Mouse (Mus musculus) cerebellum, adult 8-10 months (tissue): ENCODE results near the gene Atxn7.
"Not testable (repeated sequence)": the region's sequence is repeated elsewhere in the genome, so short reads cannot be mapped to it uniquely, and the experiment has no call there.

Experiments
- DNase-seq: peaks from one replicate; pipeline ENCODE4 v3.0.0; 2022

Atxn7 gene

DNA sequence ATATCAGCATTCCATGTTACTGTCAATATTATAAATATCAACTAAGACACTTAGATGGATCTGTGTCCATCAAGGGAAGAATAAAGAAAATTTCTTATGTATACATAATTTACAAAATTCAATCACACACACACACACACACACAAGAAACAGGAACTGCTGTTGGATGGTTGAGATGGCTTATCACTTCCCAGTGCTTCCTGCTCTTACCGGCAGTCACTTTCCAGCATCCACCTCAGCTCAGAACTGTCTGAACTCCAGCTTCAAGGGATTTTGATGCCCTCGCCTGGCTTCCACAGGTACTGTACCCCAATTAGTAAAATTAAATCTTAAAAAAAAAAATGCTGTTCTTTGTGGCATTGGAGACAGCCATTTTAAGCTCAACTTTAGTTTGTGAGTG lies 27.2 kb downstream of the Atxn7 start:
- no peak for DNase-seq

DNA sequence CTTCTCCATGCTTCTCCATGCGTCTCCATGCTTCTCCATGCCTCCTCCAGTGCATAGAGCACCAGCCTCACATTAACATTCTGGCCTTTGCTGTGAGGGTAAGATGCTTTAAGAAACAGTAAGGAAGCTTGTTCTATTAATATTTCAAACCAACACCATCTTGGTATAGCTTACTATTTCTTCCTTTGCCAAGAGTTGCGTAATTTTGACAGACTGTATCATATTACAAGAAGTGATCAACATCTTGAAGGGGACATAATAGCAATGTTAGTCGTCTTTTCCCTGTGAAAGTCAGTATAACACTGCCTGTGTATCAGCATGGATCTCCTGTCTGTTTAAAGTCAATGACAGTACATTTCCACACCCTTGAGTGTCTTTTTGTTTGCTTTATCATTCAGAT lies 29.5 kb downstream of the Atxn7 start:
- DNase-seq = no peak

DNA sequence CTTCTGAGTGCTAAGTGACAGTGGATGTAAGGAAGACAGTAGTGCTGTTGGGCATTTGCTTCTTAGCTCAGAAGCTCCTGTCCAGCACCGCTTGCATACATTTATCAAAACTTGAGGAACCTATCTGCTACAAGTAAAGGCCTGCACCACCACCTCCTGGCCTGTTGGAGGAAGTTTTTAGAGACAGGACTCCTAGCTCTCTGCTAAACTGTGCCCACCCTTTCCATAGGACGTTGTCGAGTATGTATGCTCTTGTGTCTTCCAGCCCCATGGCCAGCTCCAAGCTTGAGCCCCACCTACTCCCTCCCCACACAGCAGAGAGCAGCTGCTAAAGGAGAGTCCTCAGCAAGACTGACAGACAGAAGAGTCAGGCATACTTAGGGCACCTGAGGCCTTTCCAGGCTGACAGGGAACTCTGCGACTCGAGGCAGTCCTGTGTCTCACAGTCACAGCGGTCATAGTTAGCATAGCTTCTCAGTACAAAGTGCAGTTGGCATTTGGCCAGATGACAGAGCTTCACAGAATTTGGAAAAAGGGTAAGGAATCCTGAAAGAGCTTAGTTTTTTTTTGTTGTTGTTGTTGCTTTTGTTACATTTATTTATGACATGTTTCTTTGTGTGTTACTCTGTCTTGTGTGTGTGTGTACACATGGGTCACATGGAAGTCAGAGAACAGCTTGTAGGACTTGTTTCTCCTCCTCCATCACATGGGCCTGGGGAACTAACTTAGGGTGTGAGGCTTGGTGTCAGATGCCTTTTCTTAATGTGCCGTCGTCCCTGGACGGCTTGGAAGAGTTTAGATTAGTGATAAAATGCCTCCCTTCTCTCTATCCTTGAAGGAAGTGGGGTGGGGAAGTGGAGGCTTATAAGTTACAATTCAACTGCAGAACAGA lies 34.2 kb downstream of the Atxn7 start:
- DNase-seq = no peak

DNA sequence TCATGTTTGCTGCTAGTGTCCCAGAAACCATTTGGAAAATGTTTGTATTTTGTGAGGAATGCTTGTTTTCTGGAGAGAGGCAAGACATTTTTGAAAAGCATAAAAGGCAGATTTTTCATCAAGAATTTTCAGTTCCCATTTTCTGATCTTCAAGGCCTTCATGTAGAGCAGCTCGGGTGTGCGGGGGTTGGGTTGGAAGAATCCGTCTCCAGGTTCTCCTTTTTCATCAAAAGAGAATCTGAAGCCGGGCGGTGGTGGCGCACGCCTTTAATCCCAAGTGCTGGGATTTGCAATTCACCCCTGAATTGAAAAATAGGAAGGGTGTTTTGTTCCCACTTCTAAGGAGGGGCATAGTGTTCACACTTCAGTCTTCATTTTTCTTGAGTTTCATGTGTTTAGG lies 41.5 kb downstream of the Atxn7 start:
- DNase-seq = no peak

DNA sequence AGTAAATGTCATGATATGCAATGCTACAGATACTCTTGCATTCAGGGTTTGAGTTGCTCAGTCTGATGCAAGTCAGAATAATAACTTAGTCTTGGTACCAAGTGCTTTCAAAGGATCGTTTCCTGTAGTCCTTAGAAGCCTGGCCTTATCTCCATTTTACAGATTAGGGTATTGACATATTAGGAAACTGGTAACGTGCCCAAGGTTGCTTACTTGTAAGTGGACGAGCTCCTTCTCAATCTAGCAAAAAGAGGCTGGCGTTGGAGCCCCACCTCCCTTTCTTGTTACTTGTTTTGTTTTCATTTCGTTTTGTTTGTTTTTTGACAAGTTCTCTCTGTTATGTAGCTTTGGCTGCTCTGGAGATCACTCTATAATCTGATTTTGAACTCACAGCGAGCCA lies 48.5 kb downstream of the Atxn7 start:
- no peak for DNase-seq

DNA sequence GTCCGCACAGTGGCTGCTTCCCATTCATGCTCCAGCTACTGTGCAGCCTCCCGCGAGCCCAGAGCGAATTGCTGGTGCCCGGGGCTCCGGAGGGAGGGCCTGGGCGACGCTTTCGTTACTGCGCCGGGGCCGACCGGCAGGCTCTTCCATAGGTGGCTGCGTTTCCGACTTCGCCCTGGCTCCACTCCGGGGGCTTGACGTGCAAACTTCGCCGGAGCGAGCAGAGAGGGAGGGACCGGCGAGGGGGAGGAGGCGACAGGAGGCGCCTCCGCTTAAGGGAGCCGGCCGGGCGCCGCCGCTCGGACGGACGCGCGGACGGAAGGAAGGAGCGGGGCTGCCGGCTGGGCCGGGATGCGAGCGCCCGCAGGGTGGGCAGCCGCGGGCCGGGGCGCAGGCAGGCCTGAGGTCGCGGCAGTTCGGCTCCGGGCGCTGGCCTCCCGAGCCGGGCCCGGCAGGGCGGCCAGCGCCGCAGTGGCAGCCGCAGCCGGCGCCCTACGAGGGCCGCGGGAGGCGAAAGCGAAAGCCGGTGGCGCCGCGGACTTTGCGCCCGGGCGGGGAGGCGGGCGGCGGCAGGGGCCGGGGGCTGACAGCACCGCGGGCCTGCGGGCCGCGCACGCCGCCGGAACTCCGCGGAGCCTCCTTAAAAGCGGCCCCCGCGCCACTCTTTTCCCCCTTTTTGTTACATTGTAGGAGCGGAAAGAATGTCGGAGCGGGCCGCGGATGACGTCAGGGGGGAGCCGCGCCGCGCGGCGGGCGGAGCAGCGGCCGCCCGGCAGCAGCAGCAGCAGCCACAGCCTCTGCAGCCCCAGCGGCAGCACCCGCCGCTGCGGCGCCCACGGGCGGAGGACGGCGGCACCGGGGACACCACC lies 51.4 kb downstream of the Atxn7 start:
- DNase-seq = peak; percentile 81

DNA sequence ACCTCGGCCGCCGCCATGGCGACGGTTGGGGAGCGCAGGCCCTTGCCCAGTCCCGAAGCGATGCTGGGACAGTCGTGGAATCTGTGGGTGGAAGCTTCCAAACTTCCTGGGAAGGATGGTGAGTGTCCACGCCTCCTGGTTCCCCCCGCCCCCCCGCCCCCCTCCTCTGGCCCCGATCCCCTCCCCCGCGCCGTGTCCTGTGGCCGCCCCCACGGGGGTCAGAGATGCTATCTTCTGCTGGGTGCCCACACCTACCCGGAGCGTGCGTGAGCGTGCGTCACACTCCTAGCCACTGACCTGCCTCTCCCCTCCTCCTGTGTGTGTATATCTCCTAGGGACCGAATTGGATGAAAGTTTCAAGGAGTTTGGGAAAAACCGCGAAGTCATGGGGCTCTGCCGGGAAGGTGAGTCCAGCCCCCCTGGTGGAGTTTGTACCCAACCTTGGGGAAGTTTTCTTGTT lies 52.0 kb downstream of the Atxn7 start:
- peak; percentile 49 for DNase-seq

DNA sequence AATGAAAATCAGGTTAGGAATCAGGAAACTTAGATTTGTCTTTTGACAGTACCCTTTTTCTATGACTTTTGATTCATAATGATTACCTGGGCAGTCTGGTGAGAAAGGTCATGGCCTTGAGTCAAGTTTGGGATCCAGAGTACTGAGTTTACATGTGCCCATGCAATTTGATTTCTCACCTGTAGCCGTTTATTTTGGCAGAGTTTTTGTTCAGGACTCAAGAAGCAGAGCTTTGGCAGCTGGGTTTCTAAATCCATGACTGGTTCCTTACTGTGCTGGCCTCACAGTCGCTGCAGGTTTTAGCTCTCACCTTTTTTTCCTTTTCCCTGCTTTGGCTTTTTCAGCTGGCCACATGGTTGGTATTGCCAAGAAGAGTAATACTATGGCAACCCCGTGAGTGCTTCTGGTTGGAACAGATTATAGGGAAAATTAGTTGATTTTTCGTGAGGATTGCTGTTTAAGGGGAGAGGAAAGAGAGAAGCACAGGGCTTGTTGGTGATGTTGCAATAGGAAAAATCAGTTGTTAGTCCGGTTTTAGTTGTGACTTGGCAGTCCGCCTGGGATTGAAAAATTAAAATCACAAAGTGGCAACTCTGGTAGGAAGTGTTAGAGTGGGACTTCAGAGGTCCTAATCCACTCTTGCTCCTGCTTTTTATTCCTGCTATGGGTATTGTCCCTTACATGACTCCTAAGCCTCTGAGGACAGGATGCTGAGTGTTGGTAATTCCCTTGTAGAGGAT lies 53.6 kb downstream of the Atxn7 start:
- no peak for DNase-seq

DNA sequence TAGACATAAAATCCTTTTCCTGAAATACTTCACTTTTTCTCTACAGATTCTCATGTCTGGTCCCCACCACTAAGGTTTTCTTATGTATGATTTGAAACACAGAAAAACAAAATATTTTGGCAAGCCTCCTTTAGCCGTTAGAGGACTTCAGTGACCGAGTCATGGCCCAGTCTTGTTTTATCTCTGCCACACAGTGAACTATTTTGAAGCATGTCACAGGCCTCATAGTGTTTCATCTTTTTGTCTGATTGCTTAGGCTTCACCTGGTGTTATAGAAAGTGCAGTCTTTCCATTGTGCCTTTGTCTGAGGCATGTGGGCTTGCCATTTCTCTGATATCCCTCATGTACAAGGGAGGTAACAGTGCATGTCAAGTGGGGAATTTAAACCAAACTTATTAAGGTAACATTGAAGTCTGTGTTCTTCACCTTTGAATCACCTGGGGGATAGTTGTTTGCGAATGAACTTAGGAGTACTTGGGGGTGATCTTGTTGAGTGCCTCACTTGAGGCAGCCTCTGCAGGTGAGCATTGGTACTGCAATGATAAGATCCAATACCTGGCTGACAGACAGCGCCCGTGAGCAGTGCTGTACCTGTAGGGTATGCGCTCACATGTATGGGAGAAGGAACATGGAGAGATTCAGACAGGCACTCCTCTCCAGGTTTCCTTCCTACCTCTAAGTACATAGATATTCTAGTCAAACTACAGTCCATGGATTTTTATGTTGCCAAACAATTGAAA lies 58.1 kb downstream of the Atxn7 start:
- DNase-seq = no peak

DNA sequence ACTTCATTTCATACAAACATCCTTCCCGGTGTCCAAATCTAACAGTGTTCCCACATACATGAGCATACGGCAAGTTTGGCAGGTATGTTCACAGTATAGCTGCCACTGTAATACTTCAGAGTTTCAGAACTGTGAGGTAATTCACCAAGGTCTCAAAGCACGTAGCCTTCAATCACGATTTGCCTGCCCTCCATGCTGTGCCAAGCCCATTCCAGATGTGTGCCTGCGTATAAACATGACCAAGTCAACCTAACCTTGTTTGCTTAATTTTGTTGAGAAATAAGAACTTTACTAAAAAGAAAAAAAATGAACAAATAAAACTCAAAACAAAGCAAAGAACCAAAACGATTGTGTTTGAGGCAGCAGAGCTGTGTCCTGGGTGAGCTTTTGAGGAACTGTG lies 60.0 kb downstream of the Atxn7 start:
- no peak for DNase-seq

DNA sequence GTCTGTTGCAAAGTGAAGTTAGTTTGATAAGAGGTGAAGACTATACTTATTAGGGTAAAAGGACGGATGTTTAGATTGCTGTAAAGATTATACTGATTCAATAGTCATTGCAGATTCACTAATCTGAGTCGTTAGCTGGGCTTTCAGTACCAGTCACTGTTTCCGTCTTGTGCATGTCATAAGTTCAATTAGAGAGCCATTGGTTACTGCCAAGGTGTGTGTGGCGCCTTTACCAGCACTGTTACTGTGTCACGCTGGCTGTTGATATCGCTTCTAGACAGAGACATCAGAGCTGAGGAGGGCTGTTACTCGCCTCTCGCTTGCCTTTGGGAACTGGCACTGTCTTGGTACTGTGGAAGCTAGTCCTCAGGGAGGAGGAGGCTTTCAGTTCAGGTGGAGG lies 64.6 kb downstream of the Atxn7 start:
- no peak for DNase-seq

DNA sequence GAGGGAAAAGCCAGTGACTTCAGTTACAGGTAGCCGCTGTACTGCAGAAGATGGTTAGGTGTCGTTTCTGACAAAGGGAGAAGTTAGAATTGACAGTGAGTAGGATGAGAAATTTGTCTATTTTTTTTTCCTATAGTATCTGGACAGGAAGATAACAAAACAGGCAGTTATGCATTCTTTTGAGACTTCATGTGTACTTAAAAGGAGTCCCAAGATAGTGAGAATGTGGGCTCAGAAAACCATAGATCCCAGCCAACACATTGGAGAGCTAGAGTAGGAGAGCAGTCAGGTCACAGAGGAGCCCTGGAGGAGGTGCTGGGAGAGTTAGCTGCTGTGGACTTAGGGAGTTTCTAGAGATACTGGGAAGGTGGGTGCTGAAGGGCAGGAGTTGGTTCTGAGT lies 69.4 kb downstream of the Atxn7 start:
- DNase-seq = no peak

DNA sequence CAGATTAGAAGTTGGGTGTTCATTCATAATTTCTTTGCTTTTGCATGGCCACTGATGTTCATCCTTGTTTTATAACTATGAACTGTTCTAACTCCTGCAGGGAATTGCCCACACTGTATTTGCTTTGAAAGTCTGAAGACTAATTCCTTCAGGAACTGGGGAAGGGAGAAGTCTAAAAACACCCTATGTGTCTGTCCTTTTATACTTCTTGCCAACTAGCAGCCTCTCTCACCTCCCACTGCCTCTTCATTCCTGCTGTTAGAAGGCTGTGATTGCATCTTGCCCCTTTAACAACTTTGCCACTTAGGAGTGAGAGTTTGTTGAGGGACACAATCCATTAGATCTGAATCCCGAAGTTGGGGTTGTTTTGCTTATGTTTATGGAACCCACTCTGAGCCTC lies 71.6 kb downstream of the Atxn7 start:
- no peak for DNase-seq

DNA sequence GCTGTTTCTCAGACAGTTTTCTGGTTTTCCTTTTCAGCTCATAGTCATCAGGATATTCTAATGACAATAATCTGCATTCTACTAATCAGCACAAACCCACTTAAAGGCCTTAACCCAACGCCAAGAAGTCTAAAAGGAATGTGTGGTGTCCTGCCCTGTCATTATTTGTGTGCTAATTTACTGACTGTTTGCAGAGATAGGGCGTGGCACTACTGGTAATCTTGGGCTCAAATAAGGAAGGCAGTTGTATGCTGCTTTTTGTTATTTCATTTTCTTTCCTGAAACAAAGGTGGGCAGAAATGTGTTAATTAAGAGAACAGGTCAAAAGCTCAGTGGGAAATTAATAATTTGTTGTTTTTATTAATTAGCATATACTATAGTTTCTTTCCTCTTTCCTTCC lies 75.1 kb downstream of the Atxn7 start:
- DNase-seq = no peak

DNA sequence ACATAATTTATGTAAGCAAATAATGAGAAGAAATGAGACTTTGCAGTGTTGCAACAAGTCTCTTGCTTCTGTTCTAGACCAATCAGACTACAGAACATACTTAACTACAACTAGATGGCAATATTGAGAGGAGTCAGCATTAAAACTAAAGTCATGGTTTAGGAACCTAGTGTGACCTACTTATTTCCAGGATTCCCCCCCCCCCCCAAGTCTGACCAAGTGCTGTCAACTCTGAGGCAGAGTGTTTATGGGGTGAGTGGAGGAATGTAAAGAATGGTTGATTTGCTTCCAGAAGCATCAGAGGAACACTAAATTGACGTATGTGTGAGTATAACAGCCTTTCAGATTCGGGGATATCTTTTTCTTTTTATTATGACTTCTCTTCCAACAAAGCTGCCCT lies 77.0 kb downstream of the Atxn7 start:
- no peak for DNase-seq

DNA sequence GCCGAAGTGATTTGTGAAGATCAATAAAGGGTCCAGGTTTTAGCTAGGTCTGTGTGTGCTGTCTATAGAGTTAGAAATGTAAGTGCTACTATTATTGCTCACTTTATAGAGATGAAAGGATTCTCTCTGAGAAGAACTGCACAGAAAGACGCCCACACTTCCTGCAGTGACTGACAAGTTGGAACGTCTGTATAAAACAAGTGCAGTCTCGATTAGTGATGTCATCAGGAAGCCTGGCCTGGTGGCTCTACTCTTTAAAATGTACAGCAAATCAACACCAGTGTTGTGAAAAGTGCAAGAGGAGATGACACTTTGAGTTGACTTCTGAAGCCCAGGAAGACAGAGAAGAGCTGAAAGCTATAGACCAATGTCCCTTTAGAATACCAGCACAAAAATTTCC lies 81.1 kb downstream of the Atxn7 start:
- no peak for DNase-seq

DNA sequence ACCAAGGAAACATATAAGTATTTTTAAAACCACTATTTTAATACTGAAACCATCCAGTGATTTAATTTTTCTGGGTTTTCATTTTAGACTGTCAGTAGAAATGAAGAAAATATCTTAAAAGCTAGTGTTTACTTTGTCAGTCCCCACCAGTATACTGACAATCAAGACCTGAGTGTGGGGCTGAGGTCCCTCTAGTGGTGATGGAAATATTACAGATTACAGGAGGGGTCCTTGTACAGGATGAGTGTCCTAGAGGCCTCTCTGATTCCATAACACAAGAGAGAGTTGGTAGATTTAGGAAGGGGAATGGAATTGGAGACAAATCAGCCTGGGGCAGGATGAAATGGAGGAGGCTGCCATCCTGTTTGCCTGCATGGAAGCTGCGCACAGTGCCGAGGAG lies 93.1 kb downstream of the Atxn7 start:
- no peak for DNase-seq

DNA sequence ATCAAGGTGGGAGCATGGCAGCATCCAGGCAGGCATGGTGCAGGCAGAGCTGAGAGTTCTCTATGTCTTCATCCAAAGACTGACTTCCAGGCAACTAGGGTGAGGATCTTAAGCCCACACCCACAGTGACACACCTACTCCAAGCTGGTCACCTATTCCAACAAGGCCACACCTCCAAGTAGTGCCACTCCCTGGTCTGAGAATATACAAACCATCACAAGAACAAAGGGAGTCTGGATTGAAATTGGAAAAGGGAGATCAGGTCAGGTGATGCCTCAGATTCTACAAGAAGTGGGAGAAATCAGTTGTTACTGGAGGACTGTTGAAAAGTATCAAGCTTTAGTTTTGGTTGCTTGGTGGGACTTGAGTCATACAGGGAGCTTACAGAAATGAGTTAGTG lies 98.4 kb downstream of the Atxn7 start:
- not testable (repeated sequence) for DNase-seq

DNA sequence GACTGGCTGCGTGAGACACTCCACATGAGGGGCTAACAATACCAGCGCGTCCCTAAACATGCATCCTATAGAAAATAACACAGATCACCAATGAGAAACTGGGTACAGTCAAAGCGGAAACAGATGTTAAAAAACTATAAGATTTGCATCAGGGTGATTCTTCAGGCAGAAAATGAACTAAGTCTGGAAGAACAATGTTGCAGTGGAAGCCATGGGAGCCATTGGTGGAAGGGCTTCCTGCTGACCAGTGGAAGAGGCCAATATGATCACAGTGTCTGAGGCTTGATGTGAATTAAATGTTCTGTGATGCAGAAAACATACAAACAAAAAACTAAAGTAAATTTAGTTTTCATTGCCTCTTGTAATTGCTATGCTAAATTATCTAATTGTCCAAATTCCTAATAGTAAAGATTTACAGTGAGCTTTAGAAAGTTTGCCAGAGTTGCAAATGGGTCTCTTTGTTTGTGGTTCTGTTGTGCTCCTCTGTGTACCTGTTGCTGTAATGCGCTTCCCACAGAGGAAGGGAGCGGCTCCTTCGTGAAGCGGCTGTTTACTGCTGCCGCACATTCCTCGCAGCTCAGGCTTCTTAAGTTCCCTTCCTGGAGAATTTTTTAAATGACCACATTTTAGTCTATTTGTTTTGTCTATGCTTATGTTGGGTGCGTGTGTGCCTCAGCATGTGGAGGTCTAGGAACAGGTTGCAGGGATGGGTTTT lies 101.4 kb downstream of the Atxn7 start:
- DNase-seq = no peak

DNA sequence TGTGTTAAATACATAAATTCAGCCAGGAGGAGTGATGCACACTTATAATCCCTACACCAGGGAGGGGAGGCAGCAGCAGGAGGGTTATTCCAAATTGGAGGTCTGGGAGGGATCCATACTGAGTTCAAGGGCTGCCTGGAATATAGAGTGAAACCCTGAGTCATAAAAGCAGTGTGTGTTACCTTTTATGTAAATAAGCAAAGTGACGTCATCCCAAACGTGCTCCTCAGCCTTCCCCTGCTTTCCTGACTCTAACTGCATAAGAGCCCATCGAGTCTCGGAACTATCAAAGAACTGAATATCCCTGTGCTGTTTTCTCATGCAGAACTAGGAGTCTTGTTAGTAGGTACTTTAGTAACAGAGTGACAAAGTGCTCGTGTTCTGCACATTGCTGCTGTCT lies 102.1 kb downstream of the Atxn7 start:
- DNase-seq = no peak

DNA sequence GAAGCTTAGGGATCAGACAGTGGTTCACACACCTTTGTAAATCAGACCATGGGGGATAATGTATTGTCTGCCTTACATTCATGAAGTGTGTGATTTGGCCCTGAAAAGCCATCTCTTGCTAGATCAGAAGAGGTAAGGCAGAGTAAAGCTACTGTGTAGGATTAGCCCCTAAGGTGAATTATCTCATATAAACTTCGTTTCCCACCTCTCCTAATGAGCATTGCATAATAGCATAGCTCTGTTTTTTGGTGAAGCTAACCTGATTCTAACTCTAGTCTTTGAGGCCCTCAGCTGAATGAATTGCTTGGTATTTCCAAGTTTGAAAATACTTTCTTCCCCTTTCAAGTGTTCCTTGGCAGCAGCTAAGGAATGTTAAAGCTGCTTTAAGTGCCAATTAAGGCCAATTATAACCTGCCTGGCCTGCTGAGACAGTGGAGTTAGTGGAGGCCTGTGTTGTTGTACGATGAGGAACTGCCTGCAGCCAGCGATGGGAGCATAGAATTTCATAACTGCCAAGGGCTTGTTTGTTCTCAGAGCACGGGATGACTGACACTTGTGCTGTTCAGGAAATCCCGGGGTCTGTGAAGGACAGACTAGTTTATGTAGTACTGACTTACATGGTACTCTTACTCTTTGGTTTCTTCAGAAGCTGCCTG lies 103.4 kb downstream of the Atxn7 start:
- no peak for DNase-seq

DNA sequence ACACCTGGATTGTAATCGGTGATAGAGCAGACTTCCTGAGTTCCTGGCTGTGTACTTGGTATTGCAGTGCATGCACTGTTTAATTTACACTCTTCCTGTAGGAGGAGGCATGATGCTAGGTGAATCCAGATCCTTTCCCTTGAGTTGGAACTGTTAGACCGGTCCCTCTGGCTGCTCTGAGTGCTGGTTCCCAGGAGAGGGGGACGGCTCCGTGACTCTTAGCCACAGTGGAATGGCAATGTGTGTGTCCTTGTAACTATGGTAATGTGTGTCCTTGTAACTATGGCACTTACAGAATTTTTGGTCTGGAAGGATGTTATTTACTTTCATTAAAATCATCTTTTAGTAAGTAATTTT lies 103.9 kb downstream of the Atxn7 start:
- DNase-seq = no peak
